In the genomic region with DNA sequence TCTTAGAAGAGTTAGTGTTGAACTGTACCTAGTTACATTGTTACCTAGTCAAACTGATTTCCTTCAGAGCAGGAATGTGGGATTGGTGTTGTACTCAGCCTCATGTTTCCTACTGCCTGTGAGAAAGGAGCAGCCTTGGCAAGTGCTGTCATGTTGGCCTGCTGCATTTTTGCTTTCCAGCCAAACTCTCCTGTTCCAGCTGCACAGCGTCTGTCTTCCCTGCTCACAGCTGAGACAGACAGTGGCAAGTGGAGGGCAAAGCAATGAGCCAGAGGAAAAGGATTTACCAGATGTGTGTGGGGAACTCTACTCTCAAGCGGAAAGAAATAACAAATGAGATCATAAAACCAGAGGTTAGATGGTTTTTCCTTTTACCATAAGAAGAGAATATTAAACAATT, we compare ENCODE assay signal across 9 mouse cellular contexts. TPM values are rescaled to one million over a fixed set of nuclear protein-coding genes. Genes with fewer than 3 reads are reported as not detected.
DNase-seq lines count a peak whose midpoint lies in the region.
"Had no signal": no experiment of that assay in that cellular context is flagged by ENCODE, and none has a peak within 500 bp of the region (broad histone marks: within the 10 kb centered on the region; RNA-seq: fewer than 3 reads in every experiment).

No protein-coding gene starts in this region.

- DNase-seq in left cerebral cortex, postnatal 14 days (ENCODE audit: low spot score in 2 of 2) = peak; percentile 4 to 10
- no peak for DNase-seq in left cerebral cortex, postnatal 36 days (ENCODE audit: low spot score in 2 of 2)
- peak; percentile 23 for DNase-seq in embryo, embryonic 10.5 days (ENCODE audit: low spot score)
- DNase-seq in forelimb bud, embryonic 11.5 days (ENCODE audit: low read depth, low spot score) = peak; percentile 5
- DNase-seq in lung, postnatal 25 days (ENCODE audit: low spot score) = peak; percentile 3
- no peak for DNase-seq in thymus, postnatal 14 days
- no peak for DNase-seq in kidney, postnatal 10 days
- DNase-seq: kidney, postnatal 14 days had no signal

- intact Hi-C loops in left cerebral cortex, postnatal 14 days (cut with DNase I) = no loop called here
- intact Hi-C loops in left cerebral cortex, postnatal 36 days (cut with DNase I) = no loop called here

RNA-seq across cellular contexts. Expression of a gene that starts 12.4 kb away (rescaled TPM):
- total RNA-seq in left cerebral cortex, postnatal 14 days (2021) = not detected
- under 1 TPM in 1 of 2 experiments, not detected in 1; 0.86 TPM for total RNA-seq in left cerebral cortex, postnatal 36 days (2021)
- total RNA-seq: megakaryocyte, adult 5-6 weeks had no signal

RNA-seq across cellular contexts. Expression of a gene that starts 58.5 kb away (rescaled TPM):
- not detected for total RNA-seq in left cerebral cortex, postnatal 14 days (2021)
- under 1 TPM in 1 of 2 experiments, not detected in 1; 0.20 TPM for total RNA-seq in left cerebral cortex, postnatal 36 days (2021)
- total RNA-seq: megakaryocyte, adult 5-6 weeks had no signal

Comparison
In these comparisons a context has a peak if more than half of its experiments do, and no peak if none do; other contexts are left out.
1. DNase-seq: peak in left cerebral cortex, postnatal 14 days (2 of 2), embryo, embryonic 10.5 days (single experiment), forelimb bud, embryonic 11.5 days (single experiment) and lung, postnatal 25 days (single experiment); none in left cerebral cortex, postnatal 36 days (0 of 2), thymus, postnatal 14 days (single experiment) and kidney, postnatal 10 days (single experiment).